Mouse (Mus musculus) C2C12 (cell line): ENCODE measurements around the gene Bsn. TPM values are rescaled to one million over a fixed set of nuclear protein-coding genes. Genes with fewer than 3 reads are reported as not detected.

Source experiments
- H3K27me3 ChIP-seq: one replicate; pipeline ENCODE4 v1.6.1; 2011; ENCODE audit not compliant: control insufficient read depth, insufficient read depth, insufficient read length
- H3K36me3 ChIP-seq: one replicate; pipeline ENCODE4 v1.6.1; 2011; ENCODE audit not compliant: control insufficient read depth, insufficient read depth
- H3K4me3 ChIP-seq: one replicate; pipeline ENCODE4 v1.5.1; 2011; ENCODE audit warnings: mild to moderate bottlenecking, control low read depth; ENCODE audit not compliant: poor library complexity, insufficient read depth, severe bottlenecking
- H3K79me2 ChIP-seq: one replicate; pipeline ENCODE4 v1.6.1; 2011; ENCODE audit not compliant: control insufficient read depth, insufficient read depth
- H3K79me3 ChIP-seq: one replicate; pipeline ENCODE4 v1.6.1; 2011; ENCODE audit warnings: low read depth, control low read depth
- H3ac ChIP-seq: one replicate; pipeline ENCODE3; 2011; ENCODE audit warnings: low read depth; ENCODE audit not compliant: control insufficient read depth, insufficient read length
- CEBPB ChIP-seq: IDR thresholded peaks from one replicate; pipeline ENCODE4 v1.6.1; 2011; ENCODE audit warnings: low read depth, mild to moderate bottlenecking, control low read depth, moderate library complexity
- CTCF ChIP-seq: IDR thresholded peaks from one replicate; pipeline ENCODE4 v1.5.1; 2011; ENCODE audit not compliant: control insufficient read depth, insufficient read depth, insufficient read length
- FOSL1 ChIP-seq: IDR thresholded peaks from one replicate; pipeline ENCODE4 v1.8.0; 2011; ENCODE audit warnings: mild to moderate bottlenecking, low read length; ENCODE audit not compliant: poor library complexity, insufficient read depth, severe bottlenecking
- MAX ChIP-seq: IDR thresholded peaks from one replicate; pipeline ENCODE4 v1.6.1; 2011; ENCODE audit warnings: mild to moderate bottlenecking, control low read depth
- MYOD1 ChIP-seq: IDR thresholded peaks from one replicate; pipeline ENCODE4 v1.6.1; 2011; ENCODE audit warnings: low read depth; ENCODE audit not compliant: control insufficient read depth, insufficient read length
- MYOG ChIP-seq: IDR thresholded peaks from one replicate; pipeline ENCODE4 v1.6.1; 2011; ENCODE audit not compliant: control insufficient read depth, insufficient read length; ENCODE audit errors: extremely low read depth
- USF1 ChIP-seq: IDR thresholded peaks from one replicate; pipeline ENCODE4 v1.6.1; 2011; ENCODE audit warnings: low read depth, mild to moderate bottlenecking, control low read depth, moderate library complexity
- polyA plus RNA-seq: library from polyadenylated mRNA; unstranded; fragments of >200 nt; fragmentation: generic; extraction: Trizol; gene quantifications from one replicate; pipeline ENCODE4 v1.2.1, GENCODE M21; 2012; ENCODE audit warnings: missing spikeins

Gene Bsn
- polyA plus RNA-seq, 1 experiment, result 0.85 TPM

- H3K27me3 ChIP-seq, result no peaks in the 10 kb centered on the region
- no peak overlapping the region for H3ac ChIP-seq
- no peaks in the 10 kb centered on the region for H3K79me3 ChIP-seq
- H3K4me3 ChIP-seq, result no peak overlapping the region
- TF ChIP-seq MYOD1, result no peak
- no peak for TF ChIP-seq MYOG
- no peak for TF ChIP-seq CEBPB
- TF ChIP-seq USF1, result no peak
- no peak for TF ChIP-seq MAX
- no peak for TF ChIP-seq CTCF
- no peaks in the 10 kb centered on the region for H3K36me3 ChIP-seq
- no peaks in the 10 kb centered on the region for H3K79me2 ChIP-seq
Measured at GRCm38 (mm10) chr9:108119891-108120411, 70.2 kb downstream of the Bsn start.

DNA sequence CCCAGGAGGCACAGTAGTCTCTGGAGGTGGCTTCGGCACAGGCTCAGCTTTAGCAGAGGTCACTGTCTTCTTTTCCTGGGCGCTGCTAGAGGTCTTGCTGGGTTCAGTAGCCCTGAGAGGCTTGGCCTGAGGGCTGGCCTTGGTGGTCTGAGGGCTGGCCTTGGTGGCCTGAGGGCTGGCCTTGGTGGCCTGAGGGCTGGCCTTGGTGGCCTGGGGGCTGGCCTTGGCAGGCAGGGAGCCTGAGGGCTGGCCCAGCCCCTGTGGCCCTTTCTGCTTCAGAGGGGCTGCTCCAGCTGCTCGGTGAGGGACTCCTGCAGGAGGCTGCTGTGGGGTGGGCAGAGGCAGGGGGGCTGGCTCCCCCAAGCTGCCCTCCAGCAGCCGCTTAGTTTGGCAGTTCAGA lies 73.0 kb downstream of the Bsn start:
- no peak overlapping the region for H3ac ChIP-seq
- no peaks in the 10 kb centered on the region for H3K79me2 ChIP-seq
- no peaks in the 10 kb centered on the region for H3K79me3 ChIP-seq
- TF ChIP-seq CEBPB (no peak), MYOD1 (no peak), FOSL1 (no peak)
- no peak overlapping the region for H3K4me3 ChIP-seq
- no peaks in the 10 kb centered on the region for H3K36me3 ChIP-seq
- no peaks in the 10 kb centered on the region for H3K27me3 ChIP-seq

GRCm38 (mm10) chr9:108115290-108116077 lies 74.7 kb downstream of the Bsn start:
- Histone ChIP-seq H3K79me3 (no peaks in the 10 kb centered on the region), H3K27me3 (no peaks in the 10 kb centered on the region), H3K4me3 (no peak overlapping the region), H3ac (no peak overlapping the region), H3K79me2 (no peaks in the 10 kb centered on the region), H3K36me3 (no peaks in the 10 kb centered on the region)
- TF ChIP-seq CEBPB (no peak), USF1 (no peak), MYOD1 (no peak), FOSL1 (no peak), MYOG (no peak), MAX (no peak), CTCF (no peak)

- no peaks in the 10 kb centered on the region for H3K79me3 ChIP-seq
- no peaks in the 10 kb centered on the region for H3K27me3 ChIP-seq
- H3K36me3 ChIP-seq, result no peaks in the 10 kb centered on the region
- no peak overlapping the region for H3ac ChIP-seq
- no peak for TF ChIP-seq MAX
- no peak for TF ChIP-seq MYOD1
- no peak for TF ChIP-seq CTCF
- no peak overlapping the region for H3K4me3 ChIP-seq
- no peaks in the 10 kb centered on the region for H3K79me2 ChIP-seq
Measured at GRCm38 (mm10) chr9:108112719-108113340, 77.4 kb downstream of the Bsn start.

DNA sequence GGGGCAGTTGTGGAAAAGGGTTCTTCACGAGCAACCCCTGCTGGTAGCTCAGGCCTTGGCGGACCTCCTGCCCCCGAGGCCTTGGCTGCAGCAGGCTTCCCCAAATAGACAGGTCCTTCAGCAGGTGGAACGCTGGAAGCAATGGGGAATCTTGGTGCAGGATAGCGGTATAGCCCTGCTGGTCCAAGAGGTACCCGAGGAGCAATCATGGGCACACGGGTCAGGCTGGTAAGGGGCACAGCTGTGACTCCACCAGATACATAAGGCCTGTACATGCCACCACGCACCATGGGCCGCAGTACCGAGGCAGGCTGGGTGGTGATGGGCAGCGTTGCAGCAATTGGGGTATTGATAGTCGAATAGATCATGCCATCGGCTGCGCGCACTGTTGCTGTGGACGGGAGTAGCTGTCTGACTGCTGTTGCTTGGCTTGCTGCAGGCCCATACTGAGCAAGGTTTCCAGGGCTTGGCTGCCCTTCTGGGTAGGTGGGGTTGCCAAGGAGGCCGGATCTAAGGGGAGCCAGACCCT lies 78.5 kb downstream of the Bsn start:
- Histone ChIP-seq H3K79me3 (no peaks in the 10 kb centered on the region), H3ac (no peak overlapping the region), H3K79me2 (no peaks in the 10 kb centered on the region), H3K36me3 (no peaks in the 10 kb centered on the region), H3K4me3 (no peak overlapping the region), H3K27me3 (no peaks in the 10 kb centered on the region)
- TF ChIP-seq CEBPB (no peak), FOSL1 (no peak), MAX (no peak), USF1 (no peak), CTCF (no peak), MYOD1 (no peak), MYOG (no peak)
